Mouse (Mus musculus) testis, adult 2 months (tissue): ENCODE measurements around the gene Glrx2.

Source experiments
- CTCF ChIP-seq: fragments of 200-500 bp; IDR thresholded peaks from 2 replicates; pipeline ENCODE4 v1.5.1; 2012; ENCODE audit warnings: low read depth, mild to moderate bottlenecking, inconsistent platforms, low read length, moderate library complexity; ENCODE audit not compliant: control insufficient read depth, insufficient read depth, insufficient replicate concordance
- POLR2A ChIP-seq: fragments of 200-500 bp; IDR thresholded peaks from 2 replicates; pipeline ENCODE4 v1.6.1; 2012; ENCODE audit warnings: low read depth, mild to moderate bottlenecking, inconsistent platforms, low read length, moderate library complexity; ENCODE audit not compliant: control insufficient read depth

DNA sequence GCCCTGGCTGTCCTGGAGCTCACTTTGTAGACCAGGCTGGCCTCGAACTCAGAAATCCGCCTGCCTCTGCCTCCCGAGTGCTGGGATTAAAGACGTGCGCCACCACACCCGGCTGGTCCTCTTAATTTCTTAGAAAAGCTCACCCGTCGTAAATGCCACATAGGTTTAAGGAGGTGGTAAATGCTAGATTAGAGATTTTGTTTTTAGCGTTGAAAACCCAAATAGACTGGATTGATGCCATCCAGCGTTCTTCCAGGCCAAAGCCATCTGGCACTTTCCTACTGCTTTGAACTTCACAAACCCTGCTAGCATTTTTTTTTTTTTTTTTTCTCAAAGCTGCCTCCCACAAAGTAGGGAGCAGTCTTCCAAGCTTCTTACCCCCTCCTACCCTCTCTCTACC is 24.4 kb downstream of the Glrx2 start:
- TF ChIP-seq POLR2A, result no peak
- no peak for TF ChIP-seq CTCF
